ENCODE assay signal across 18 mouse cellular contexts in the genomic region with DNA sequence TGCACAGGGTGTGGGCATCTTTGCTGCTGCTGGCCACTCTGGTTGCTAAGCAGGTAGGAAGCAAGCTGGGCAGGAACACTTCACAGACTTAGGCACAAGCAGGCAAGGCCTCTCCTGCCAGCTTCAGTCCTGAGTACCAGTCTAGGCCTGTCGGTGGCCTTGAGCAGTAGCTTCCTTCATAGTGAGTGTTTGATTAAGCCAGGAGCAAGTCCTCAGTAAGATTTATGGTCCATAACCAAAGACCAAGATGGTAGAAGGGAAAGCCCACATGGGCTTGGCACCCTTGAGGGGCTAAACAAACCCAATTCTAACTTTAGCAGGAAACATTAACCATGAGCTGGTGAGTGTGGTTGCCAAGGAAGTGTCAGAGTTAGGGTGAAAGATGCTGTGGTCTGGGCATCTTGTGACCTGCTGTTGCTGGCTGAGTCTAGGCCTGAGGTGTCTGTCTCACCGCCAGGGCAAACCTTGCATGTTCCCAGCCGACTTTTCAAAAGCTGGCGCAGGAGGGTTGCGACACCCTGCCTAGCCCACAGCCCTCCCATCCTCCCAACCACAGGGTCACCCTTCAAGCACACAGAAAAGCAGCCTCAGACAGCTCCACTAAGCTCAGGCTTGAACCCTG. TPM values are rescaled to one million over a fixed set of nuclear protein-coding genes. Genes with fewer than 3 reads are reported as not detected.
DNase-seq lines count a peak whose midpoint lies in the region; ATAC-seq and TF ChIP-seq lines count a peak whose summit lies in the region.
"Had no signal": no experiment of that assay in that cellular context is flagged by ENCODE, and none has a peak within 500 bp of the region (broad histone marks: within the 10 kb centered on the region; RNA-seq: fewer than 3 reads in every experiment).

No protein-coding gene starts in this region.

- H3K4me2 ChIP-seq in forebrain, embryonic 16.5 days (ENCODE audit: low read length), result no peak overlapping the region
- no peak overlapping the region for H3K4me2 ChIP-seq in myocyte (ENCODE audit: low read depth)
- H3K4me2 ChIP-seq in kidney, embryonic 16.5 days (replicated peaks; ENCODE audit: low read depth, low read length), result no peak overlapping the region
- H3K4me2 ChIP-seq: heart, embryonic 15.5 days had no signal

- H3K79me2 ChIP-seq in myocyte (ENCODE audit: control insufficient read depth, insufficient read depth), result no peaks in the 10 kb centered on the region

- H3K36me3 ChIP-seq in forebrain, embryonic 10.5 days (replicated peaks), result no peaks in the 10 kb centered on the region
- H3K36me3 ChIP-seq in forebrain, embryonic 16.5 days (ENCODE audit: control insufficient read depth, insufficient read depth), result no peaks in the 10 kb centered on the region
- peaks cover 42% of the 10 kb centered on the region for H3K36me3 ChIP-seq in thymus, adult 2 months (ENCODE audit: control insufficient read depth, insufficient read depth, low read length)
- H3K36me3 ChIP-seq in myocyte (ENCODE audit: control insufficient read depth, insufficient read depth), result peaks cover 6% of the 10 kb centered on the region
- H3K36me3 ChIP-seq in embryonic facial prominence, embryonic 10.5 days (replicated peaks), result no peaks in the 10 kb centered on the region
- H3K36me3 ChIP-seq in kidney, embryonic 16.5 days (ENCODE audit: insufficient read depth, low read length), result no peaks in the 10 kb centered on the region
- H3K36me3 ChIP-seq: heart, embryonic 15.5 days; midbrain, embryonic 10.5 days had no signal

- ATAC-seq in forebrain, embryonic 16.5 days, result no peak
- no peak for ATAC-seq in kidney, embryonic 16.5 days (ENCODE audit: low FRiP score, low TSS enrichment)
- ATAC-seq: activated CD4-positive, CD25-positive, alpha-beta regulatory T cell, adult 4 months; hindbrain, embryonic 16.5 days had no signal

- H3ac ChIP-seq in myocyte (ENCODE audit: control insufficient read depth, insufficient read length), result no peak overlapping the region

- H3K27ac ChIP-seq in forebrain, embryonic 10.5 days, result 0 out of 2 replicates have a peak overlapping the region, but pooled peaks have one; percentile 35
- no peak overlapping the region for H3K27ac ChIP-seq in forebrain, embryonic 16.5 days (ENCODE audit: low read length)
- H3K27ac ChIP-seq in thymus, adult 2 months (ENCODE audit: control insufficient read depth, insufficient read depth, low read length), result no peak overlapping the region
- H3K27ac ChIP-seq in embryonic facial prominence, embryonic 10.5 days (replicated peaks), result no peak overlapping the region
- no peak overlapping the region for H3K27ac ChIP-seq in kidney, embryonic 16.5 days (ENCODE audit: low read length)
- H3K27ac ChIP-seq: heart, embryonic 15.5 days; midbrain, embryonic 10.5 days had no signal

- H3K9me3 ChIP-seq in forebrain, embryonic 10.5 days, result no peaks in the 10 kb centered on the region
- no peaks in the 10 kb centered on the region for H3K9me3 ChIP-seq in forebrain, embryonic 16.5 days (ENCODE audit: control insufficient read depth, low read length)
- no peaks in the 10 kb centered on the region for H3K9me3 ChIP-seq in embryonic facial prominence, embryonic 10.5 days
- H3K9me3 ChIP-seq in kidney, embryonic 16.5 days (ENCODE audit: low read length), result no peaks in the 10 kb centered on the region
- H3K9me3 ChIP-seq: heart, embryonic 15.5 days; midbrain, embryonic 10.5 days had no signal

- WGBS in forebrain, embryonic 10.5 days, result 86% methylated on average over 5 of the region's 5 CpGs
- 93% methylated on average over 5 of the region's 5 CpGs for WGBS in forebrain, embryonic 16.5 days
- WGBS in thymus, adult 2 months, result 25% methylated on average over 5 of the region's 5 CpGs
- 94% methylated on average over 5 of the region's 5 CpGs for WGBS in embryonic facial prominence, embryonic 10.5 days
- WGBS in kidney, embryonic 16.5 days, result 77% methylated on average over 5 of the region's 5 CpGs

- no peak for DNase-seq in forebrain, embryonic 10.5 days (ENCODE audit: extremely low spot score, low spot score)
- peak; percentile 38 for DNase-seq in thymus, adult 2 months
- no peak for DNase-seq in thymus, adult 18-20 months
- DNase-seq in fat pad, adult 2 months (ENCODE audit: extremely low read depth, low read depth, low spot score), result peak; percentile 98
- DNase-seq in embryonic facial prominence, embryonic 10.5 days (ENCODE audit: low spot score), result no peak
- DNase-seq: B cell, adult 2 months; cerebellum, adult 8-10 months; heart, adult 11 months; kidney, adult 9 months; right cerebral cortex, postnatal 25 days; thymus, postnatal 4 days had no signal

- no peaks in the 10 kb centered on the region for H3K27me3 ChIP-seq in forebrain, embryonic 10.5 days (ENCODE audit: poor library complexity, severe bottlenecking)
- H3K27me3 ChIP-seq in forebrain, embryonic 16.5 days (replicated peaks; ENCODE audit: control insufficient read depth, insufficient read depth, low read length), result no peaks in the 10 kb centered on the region
- H3K27me3 ChIP-seq in thymus, adult 2 months (ENCODE audit: control insufficient read depth, insufficient read depth, low read length), result no peaks in the 10 kb centered on the region
- H3K27me3 ChIP-seq in myocyte (ENCODE audit: control insufficient read depth, insufficient read depth, insufficient read length), result no peaks in the 10 kb centered on the region
- H3K27me3 ChIP-seq in embryonic facial prominence, embryonic 10.5 days (replicated peaks; ENCODE audit: low read depth, poor library complexity, severe bottlenecking), result no peaks in the 10 kb centered on the region
- H3K27me3 ChIP-seq in kidney, embryonic 16.5 days (ENCODE audit: insufficient read depth, low read length), result no peaks in the 10 kb centered on the region

- H3K4me1 ChIP-seq in forebrain, embryonic 10.5 days, result peaks cover 6% of the 10 kb centered on the region; the same call in 1 of the 2 replicates
- no peaks in the 10 kb centered on the region for H3K4me1 ChIP-seq in forebrain, embryonic 16.5 days (replicated peaks; ENCODE audit: control insufficient read depth, insufficient read depth, low read length)
- H3K4me1 ChIP-seq in thymus, adult 2 months (replicated peaks; ENCODE audit: control insufficient read depth, insufficient read depth, low read length), result peaks cover 49% of the 10 kb centered on the region
- no peaks in the 10 kb centered on the region for H3K4me1 ChIP-seq in embryonic facial prominence, embryonic 10.5 days
- H3K4me1 ChIP-seq in kidney, embryonic 16.5 days (ENCODE audit: insufficient read depth, low read length), result no peaks in the 10 kb centered on the region
- H3K4me1 ChIP-seq: heart, embryonic 15.5 days had no signal

- TF ChIP-seq POLR2A in thymus, adult 2 months (IDR thresholded peaks at IDR 0.05; ENCODE audit: control insufficient read depth, extremely low read depth, insufficient read depth, low read length, poor library complexity), result no peak
- no peak for TF ChIP-seq POLR2A in myocyte (IDR thresholded peaks at IDR 0.05; ENCODE audit: insufficient read length, low read depth)

- no peak overlapping the region for H3K9ac ChIP-seq in forebrain, embryonic 16.5 days (replicated peaks; ENCODE audit: low read depth, low read length)
- H3K9ac ChIP-seq in kidney, embryonic 16.5 days (replicated peaks; ENCODE audit: low read length), result no peak overlapping the region
- H3K9ac ChIP-seq: heart, embryonic 15.5 days had no signal

- no peak for TF ChIP-seq CTCF in thymus, adult 2 months (IDR thresholded peaks at IDR 0.05; ENCODE audit: borderline replicate concordance, control insufficient read depth, extremely low read depth, insufficient read depth, low read length, poor library complexity)

- H3K4me3 ChIP-seq in forebrain, embryonic 10.5 days, result no peak overlapping the region
- no peak overlapping the region for H3K4me3 ChIP-seq in forebrain, embryonic 16.5 days (replicated peaks; ENCODE audit: low read length)
- no peak overlapping the region for H3K4me3 ChIP-seq in thymus, adult 2 months (ENCODE audit: control insufficient read depth, insufficient read depth, low read length)
- H3K4me3 ChIP-seq in myocyte, result no peak overlapping the region
- H3K4me3 ChIP-seq in embryonic facial prominence, embryonic 10.5 days, result no peak overlapping the region
- no peak overlapping the region for H3K4me3 ChIP-seq in kidney, embryonic 16.5 days (ENCODE audit: low read length)
- H3K4me3 ChIP-seq: heart, embryonic 15.5 days; midbrain, embryonic 10.5 days had no signal

TF ChIP-seq in myocyte, 11 proteins besides CTCF, POLR2A, EP300 and RAD21:
- no peak for TF ChIP-seq REST (IDR thresholded peaks at IDR 0.05; ENCODE audit: insufficient read depth, insufficient read length)
- TF ChIP-seq CEBPB (IDR thresholded peaks at IDR 0.05; ENCODE audit: insufficient read depth, poor library complexity, severe bottlenecking), result peak; percentile 42; the same call in 1 of the 2 replicates

RNA-seq across cellular contexts. Expression of gene Mki67, which starts 56.7 kb away (rescaled TPM):
- polyA plus RNA-seq in forebrain, embryonic 10.5 days (2016; fragmentation: Nextera tagmentation; extraction: Ambion mirVana), result 50.9 and 53.4 TPM in 2 replicates
- 14.8 and 19.6 TPM in 2 replicates for polyA plus RNA-seq in forebrain, embryonic 16.5 days (2015; fragmentation: Nextera tagmentation; extraction: Ambion mirVana)
- polyA plus RNA-seq in thymus, adult 2 months (2012; rRNA removed), result 19.1 and 29.7 TPM in 2 replicates
- 6.8 TPM for polyA plus RNA-seq in myocyte (2012; fragmentation: generic; extraction: Trizol)
- 45.7 and 46.9 TPM in 2 replicates for polyA plus RNA-seq in embryonic facial prominence, embryonic 10.5 days (2016; fragmentation: Nextera tagmentation; extraction: Ambion mirVana)
- 32.6 and 35.8 TPM in 2 replicates for polyA plus RNA-seq in kidney, embryonic 16.5 days (2015; fragmentation: Nextera tagmentation; extraction: Ambion mirVana)

Comparison
In these comparisons a context has a peak if more than half of its experiments do, and no peak if none do; other contexts are left out.
1. DNase-seq: peak in thymus, adult 2 months (single experiment) and fat pad, adult 2 months (single experiment); none in forebrain, embryonic 10.5 days (single experiment), thymus, adult 18-20 months (0 of 2) and embryonic facial prominence, embryonic 10.5 days (single experiment).